Mouse (Mus musculus) thymus, postnatal 14 days (tissue): ENCODE measurements at regions not wholly inside any gene's neighbourhood (a gene's known extent, or its start where the extent isn't known, plus 50 kb on each side); places are given as distances from the start of the nearest gene placed in this dataset.

ENCODE experiments used
- DNase-seq: peaks from one replicate; pipeline ENCODE4 v3.0.0; 2021

DNA sequence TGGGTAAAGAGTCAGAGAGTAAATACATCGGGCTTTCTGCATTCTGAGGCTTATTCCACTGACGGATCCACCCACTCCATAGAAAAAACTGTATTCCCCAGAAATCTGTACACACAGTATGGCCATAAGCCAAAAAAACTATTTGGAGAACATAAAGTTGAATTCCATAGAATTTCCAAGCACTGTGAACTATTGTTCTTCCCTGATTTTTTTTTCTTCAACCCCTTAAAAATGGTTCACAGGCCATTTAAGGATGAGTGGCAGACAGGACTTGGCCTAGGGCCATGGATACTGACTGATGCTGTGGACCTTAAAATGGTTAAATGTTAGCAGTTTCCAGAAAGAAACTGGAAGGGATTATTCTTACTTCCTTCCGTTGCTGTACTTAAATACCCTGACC lies 247.0 kb downstream of the Sipa1l2 start:
- no peak for DNase-seq

DNA sequence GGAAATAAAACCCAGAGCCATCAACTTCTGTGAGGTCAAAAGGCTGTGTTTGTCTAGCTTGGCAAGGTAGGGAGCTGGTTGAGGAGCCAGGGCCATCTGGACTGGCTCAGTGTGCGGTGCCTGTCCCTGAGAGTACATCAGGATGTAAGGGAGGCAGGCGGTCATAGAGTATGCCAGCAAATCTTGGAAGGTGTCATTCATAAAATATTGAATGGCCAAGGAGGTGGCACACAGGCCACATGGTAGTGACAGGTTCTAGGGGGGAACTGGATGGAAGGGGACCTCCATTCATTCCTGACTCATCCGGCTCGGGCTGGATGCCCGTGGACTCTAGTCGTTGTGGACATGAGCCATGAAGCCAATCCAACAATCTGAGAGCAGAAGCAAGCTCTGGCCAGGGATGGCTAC lies 252.0 kb downstream of the Sipa1l2 start:
- DNase-seq: no peak

DNA sequence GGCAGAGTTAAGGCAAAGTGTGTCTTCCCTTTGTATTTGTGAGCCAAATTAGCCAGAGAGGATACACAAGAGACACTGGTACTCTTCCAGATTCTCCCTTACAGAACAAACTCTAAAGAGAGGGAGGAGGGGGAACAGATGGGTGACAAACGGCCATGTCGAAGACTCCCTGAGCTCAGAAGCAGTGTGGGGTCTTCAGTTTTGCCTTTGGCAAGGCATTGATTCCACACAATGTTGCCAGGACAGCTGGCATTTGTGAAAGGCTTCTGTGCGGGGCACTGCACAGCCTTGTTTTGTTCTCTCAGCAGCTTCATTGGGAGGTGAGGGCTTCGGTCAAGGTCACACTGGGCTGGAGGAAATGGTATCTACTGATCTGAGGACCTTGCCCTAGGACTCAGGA lies 253.9 kb downstream of the Sipa1l2 start:
- DNase-seq: no peak

DNA sequence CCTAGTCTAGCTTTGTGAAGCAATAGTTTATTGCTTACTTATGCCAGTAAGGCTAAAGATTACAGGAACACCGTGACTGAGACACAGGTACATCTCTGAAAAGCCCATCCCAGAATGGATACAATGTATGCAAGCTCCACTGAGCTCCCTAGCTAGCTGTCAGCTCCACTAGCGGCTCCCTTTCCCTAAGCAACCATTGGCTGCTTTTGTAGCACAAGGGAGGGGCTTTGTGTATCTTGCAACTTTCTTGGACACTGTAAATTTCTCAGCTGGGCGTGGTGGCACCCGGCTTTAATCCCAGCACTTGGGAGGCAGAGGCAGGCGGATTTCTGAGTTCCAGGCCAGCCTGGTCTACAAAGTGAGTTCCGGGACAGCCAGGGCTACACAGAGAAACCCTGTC lies 254.6 kb downstream of the Sipa1l2 start:
- DNase-seq: no peak

DNA sequence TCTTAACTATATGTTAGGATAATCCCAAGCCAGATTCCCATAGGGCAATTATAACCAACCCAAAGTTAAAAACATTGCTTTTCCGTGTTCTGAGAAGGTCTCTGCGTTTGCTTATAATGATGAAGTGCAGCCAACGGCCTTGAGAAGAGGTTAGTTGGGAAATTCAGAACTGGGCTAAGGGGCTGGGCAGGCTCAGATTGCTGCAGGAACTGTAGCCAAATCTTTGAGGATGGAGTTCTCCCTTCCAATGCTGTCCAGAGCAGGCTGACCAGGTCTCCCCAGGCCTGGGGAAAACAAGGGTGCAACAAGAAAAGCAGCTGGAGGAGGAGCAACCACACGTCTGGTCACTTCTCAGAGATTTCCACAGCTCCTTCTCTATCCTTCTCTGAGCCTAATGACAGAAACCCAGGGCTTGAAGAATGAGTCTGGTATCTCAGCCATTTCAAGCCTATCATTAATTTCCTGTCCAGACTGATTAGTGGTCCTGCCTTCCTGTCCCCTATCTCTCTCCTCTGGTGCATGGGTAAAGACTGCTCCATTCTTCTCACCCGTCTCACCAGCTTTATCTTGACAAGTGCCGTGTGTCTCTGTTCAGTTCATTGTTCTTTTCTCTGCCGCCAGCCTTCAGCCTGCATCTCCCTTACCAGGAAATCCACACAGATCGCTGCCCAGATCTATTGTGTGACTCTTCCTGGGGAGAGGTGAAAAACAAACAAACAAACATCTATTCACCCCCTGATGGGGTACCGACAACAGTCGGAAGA lies 255.2 kb downstream of the Sipa1l2 start:
- DNase-seq: no peak

DNA sequence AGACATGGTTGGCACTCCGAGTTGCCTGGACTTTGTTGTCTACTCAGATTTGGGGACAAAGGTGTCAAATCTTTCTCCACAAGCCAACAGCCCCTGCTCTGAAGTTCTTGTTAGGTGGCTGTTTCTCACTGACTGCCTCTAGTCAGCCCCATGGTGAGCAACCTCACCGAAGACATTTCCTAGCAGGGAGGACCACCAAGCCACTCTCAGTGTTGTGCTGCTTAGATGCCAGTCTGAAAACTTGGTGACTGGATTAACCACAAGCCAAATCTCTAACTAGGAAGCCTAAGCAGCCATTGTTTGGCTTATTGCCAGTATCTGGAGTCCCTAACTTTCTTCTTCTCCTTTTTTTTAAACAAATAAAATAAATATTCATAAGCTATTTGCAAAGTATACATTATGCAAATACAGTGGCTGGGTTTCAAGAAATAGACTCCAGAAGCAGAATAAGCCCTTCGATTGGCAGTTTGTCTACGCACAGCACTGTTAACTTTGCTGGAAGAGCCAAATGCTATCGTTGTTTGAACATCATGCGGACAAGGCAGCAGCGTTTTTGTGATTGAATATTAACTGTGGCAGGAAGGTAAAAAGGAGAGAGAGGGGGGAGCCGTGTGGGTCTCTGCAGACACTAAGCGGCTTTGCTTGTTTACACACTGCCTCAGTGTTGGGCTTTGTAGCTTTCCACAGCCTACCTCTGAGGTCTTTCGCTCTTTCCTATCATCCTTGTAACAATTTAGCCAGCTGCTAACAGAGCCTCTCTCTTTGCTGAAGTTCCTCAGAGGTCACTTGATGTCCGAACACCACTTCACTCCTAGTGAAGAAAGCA lies 257.4 kb downstream of the Disc1 start:
- DNase-seq: no peak
